Mouse (Mus musculus): ENCODE results near the gene Klhl35. TPM values are rescaled to one million over a fixed set of nuclear protein-coding genes. Genes with fewer than 3 reads are reported as not detected.
A peak's percentile ranks its signal among the peaks of the same experiment; 100 is the strongest.
"Not testable (repeated sequence)": the region's sequence is repeated elsewhere in the genome, so short reads cannot be mapped to it uniquely, and the experiment has no call there.

Klhl35 gene
- polyA plus RNA-seq, 1 experiment, result 1.1 TPM

- Histone ChIP-seq H3K27me3 (ENCODE audit: control insufficient read depth, insufficient read depth, low read length) (no peaks in the 10 kb centered on the region), H3K4me1 (ENCODE audit: control insufficient read depth, insufficient read depth, low read length) (no peaks in the 10 kb centered on the region), H3K4me3 (replicated peaks; ENCODE audit: insufficient read depth, low read depth, low read length) (no peak overlapping the region), H3K27ac (ENCODE audit: insufficient read depth, low read length) (no peak overlapping the region)
- WGBS, result 63% methylated on average over 1 of the region's 1 CpGs
- no peak for DNase-seq
- TF ChIP-seq CTCF (IDR thresholded peaks at IDR 0.05; ENCODE audit: borderline replicate concordance, insufficient read depth, low read depth, low read length) (no peak), POLR2A (IDR thresholded peaks at IDR 0.05; ENCODE audit: borderline replicate concordance, insufficient read depth, low read length) (no peak)
Observed at GRCm38 (mm10) chr7:99501148-99501547, 35.3 kb downstream of the Klhl35 start.

- Histone ChIP-seq H3K4me1 (ENCODE audit: control insufficient read depth, insufficient read depth, low read length) (no peaks in the 10 kb centered on the region), H3K4me3 (replicated peaks; ENCODE audit: insufficient read depth, low read depth, low read length) (no peak overlapping the region), H3K27me3 (ENCODE audit: control insufficient read depth, insufficient read depth, low read length) (no peaks in the 10 kb centered on the region), H3K27ac (ENCODE audit: insufficient read depth, low read length) (no peak overlapping the region)
- no peak for DNase-seq
- TF ChIP-seq CTCF (IDR thresholded peaks at IDR 0.05; ENCODE audit: borderline replicate concordance, insufficient read depth, low read depth, low read length) (no peak), POLR2A (IDR thresholded peaks at IDR 0.05; ENCODE audit: borderline replicate concordance, insufficient read depth, low read length) (no peak)
Observed at GRCm38 (mm10) chr7:99504556-99504955, 38.8 kb downstream of the Klhl35 start.

GRCm38 (mm10) chr7:99508187-99508586 lies 42.4 kb downstream of the Klhl35 start:
- DNase-seq; H3K4me3 ChIP-seq (replicated peaks; ENCODE audit: insufficient read depth, low read depth, low read length); H3K27ac ChIP-seq (ENCODE audit: insufficient read depth, low read length); H3K27me3 ChIP-seq (ENCODE audit: control insufficient read depth, insufficient read depth, low read length); H3K4me1 ChIP-seq (ENCODE audit: control insufficient read depth, insufficient read depth, low read length): not testable (repeated sequence)
- WGBS, result 29% methylated on average over 2 of the region's 2 CpGs

GRCm38 (mm10) chr7:99510087-99510501 lies 44.3 kb downstream of the Klhl35 start:
- Histone ChIP-seq H3K27ac (ENCODE audit: insufficient read depth, low read length) (no peak overlapping the region), H3K4me1 (ENCODE audit: control insufficient read depth, insufficient read depth, low read length) (no peaks in the 10 kb centered on the region), H3K4me3 (replicated peaks; ENCODE audit: insufficient read depth, low read depth, low read length) (no peak overlapping the region), H3K27me3 (ENCODE audit: control insufficient read depth, insufficient read depth, low read length) (no peaks in the 10 kb centered on the region)
- DNase-seq, result peak in 1 of 2 experiments; percentile 25
- TF ChIP-seq POLR2A (IDR thresholded peaks at IDR 0.05; ENCODE audit: borderline replicate concordance, insufficient read depth, low read length) (no peak), CTCF (IDR thresholded peaks at IDR 0.05; ENCODE audit: borderline replicate concordance, insufficient read depth, low read depth, low read length) (no peak)
- 8% methylated on average over 8 of the region's 8 CpGs for WGBS

GRCm38 (mm10) chr7:99516092-99516813 lies 50.4 kb downstream of the Klhl35 start:
- TF ChIP-seq CTCF (IDR thresholded peaks at IDR 0.05; ENCODE audit: borderline replicate concordance, insufficient read depth, low read depth, low read length) (no peak), POLR2A (IDR thresholded peaks at IDR 0.05; ENCODE audit: borderline replicate concordance, insufficient read depth, low read length) (no peak)
- no peaks in the 10 kb centered on the region for H3K4me1 ChIP-seq (ENCODE audit: control insufficient read depth, insufficient read depth, low read length)
- 81% methylated on average over 9 of the region's 9 CpGs for WGBS
- no peak overlapping the region for H3K27ac ChIP-seq (ENCODE audit: insufficient read depth, low read length)
- H3K27me3 ChIP-seq (ENCODE audit: control insufficient read depth, insufficient read depth, low read length), result no peaks in the 10 kb centered on the region
- no peak overlapping the region for H3K4me3 ChIP-seq (replicated peaks; ENCODE audit: insufficient read depth, low read depth, low read length)
- DNase-seq, result peak; percentile 29 to 37

GRCm38 (mm10) chr7:99516814-99517157 lies 51.0 kb downstream of the Klhl35 start:
- H3K27ac ChIP-seq (ENCODE audit: insufficient read depth, low read length), result no peak overlapping the region
- no peaks in the 10 kb centered on the region for H3K4me1 ChIP-seq (ENCODE audit: control insufficient read depth, insufficient read depth, low read length)
- H3K4me3 ChIP-seq (replicated peaks; ENCODE audit: insufficient read depth, low read depth, low read length), result no peak overlapping the region
- H3K27me3 ChIP-seq (ENCODE audit: control insufficient read depth, insufficient read depth, low read length), result no peaks in the 10 kb centered on the region
- TF ChIP-seq POLR2A (IDR thresholded peaks at IDR 0.05; ENCODE audit: borderline replicate concordance, insufficient read depth, low read length) (no peak), CTCF (IDR thresholded peaks at IDR 0.05; ENCODE audit: borderline replicate concordance, insufficient read depth, low read depth, low read length) (no peak)
- no peak for DNase-seq
- 96% methylated on average over 3 of the region's 3 CpGs for WGBS

- Histone ChIP-seq H3K4me1 (ENCODE audit: control insufficient read depth, insufficient read depth, low read length) (no peaks in the 10 kb centered on the region), H3K27me3 (ENCODE audit: control insufficient read depth, insufficient read depth, low read length) (no peaks in the 10 kb centered on the region), H3K4me3 (replicated peaks; ENCODE audit: insufficient read depth, low read depth, low read length) (no peak overlapping the region), H3K27ac (ENCODE audit: insufficient read depth, low read length) (no peak overlapping the region)
- no peak for TF ChIP-seq CTCF (IDR thresholded peaks at IDR 0.05; ENCODE audit: borderline replicate concordance, insufficient read depth, low read depth, low read length)
- no peak for TF ChIP-seq POLR2A (IDR thresholded peaks at IDR 0.05; ENCODE audit: borderline replicate concordance, insufficient read depth, low read length)
- no peak for DNase-seq
- WGBS, result 81% methylated on average over 4 of the region's 4 CpGs
Observed at GRCm38 (mm10) chr7:99518954-99519644, 53.3 kb downstream of the Klhl35 start.

- no peak overlapping the region for H3K4me3 ChIP-seq (replicated peaks; ENCODE audit: insufficient read depth, low read depth, low read length)
- no peak overlapping the region for H3K27ac ChIP-seq (ENCODE audit: insufficient read depth, low read length)
- no peaks in the 10 kb centered on the region for H3K4me1 ChIP-seq (ENCODE audit: control insufficient read depth, insufficient read depth, low read length)
- H3K27me3 ChIP-seq (ENCODE audit: control insufficient read depth, insufficient read depth, low read length), result no peaks in the 10 kb centered on the region
- DNase-seq, result no peak
- TF ChIP-seq POLR2A (IDR thresholded peaks at IDR 0.05; ENCODE audit: borderline replicate concordance, insufficient read depth, low read length), result no peak
- no peak for TF ChIP-seq CTCF (IDR thresholded peaks at IDR 0.05; ENCODE audit: borderline replicate concordance, insufficient read depth, low read depth, low read length)
- 79% methylated on average over 8 of the region's 8 CpGs for WGBS
Observed at GRCm38 (mm10) chr7:99523121-99523520, 57.3 kb downstream of the Klhl35 start.

Other genes starting within 250 kb of the Klhl35 start
- 0.05 TPM in 1 of 2 replicates, not detected in the other for gene Mogat2, start 227.4 kb upstream of the Klhl35 start, polyA plus RNA-seq (2012; rRNA removed)
- gene Map6, start 198.6 kb upstream of the Klhl35 start, polyA plus RNA-seq (2012; rRNA removed), result 76.4 and 78.9 TPM in 2 replicates
- 24.9 and 25.4 TPM in 2 replicates for gene Serpinh1, start 112.8 kb upstream of the Klhl35 start, polyA plus RNA-seq (2012; rRNA removed)
- 49.4 and 50.0 TPM in 2 replicates for gene Gdpd5, start 84.6 kb upstream of the Klhl35 start, polyA plus RNA-seq (2012; rRNA removed)
- gene Rps3, start 17.7 kb downstream of the Klhl35 start, polyA plus RNA-seq (2012; rRNA removed), result 391 and 434 TPM in 2 replicates
- 111 and 115 TPM in 2 replicates for gene Arrb1, start 69.5 kb downstream of the Klhl35 start, polyA plus RNA-seq (2012; rRNA removed)
- 4.0 and 4.8 TPM in 2 replicates for gene Tpbgl, start 161.1 kb downstream of the Klhl35 start, polyA plus RNA-seq (2012; rRNA removed)
- gene Slco2b1, start 245.3 kb downstream of the Klhl35 start, polyA plus RNA-seq (2012; rRNA removed), result 8.1 and 9.4 TPM in 2 replicates